Comparison of ENCODE assay signal across 13 mouse cellular contexts in genomic region chr5:38097501-38098093, GRCm38 (mm10). TPM values are rescaled to one million over a fixed set of nuclear protein-coding genes. Genes with fewer than 3 reads are reported as not detected.
DNase-seq lines count a peak whose midpoint lies in the region; ATAC-seq and TF ChIP-seq lines count a peak whose summit lies in the region.
"Had no signal": no experiment of that assay in that cellular context is flagged by ENCODE, and none has a peak within 500 bp of the region (broad histone marks: within the 10 kb centered on the region; RNA-seq: fewer than 3 reads in every experiment).

No protein-coding gene starts in this region.

- no peaks in the 10 kb centered on the region for H3K9me3 ChIP-seq in forebrain, postnatal 0 days (ENCODE audit: low read length)
- no peaks in the 10 kb centered on the region for H3K9me3 ChIP-seq in forebrain, embryonic 10.5 days
- H3K9me3 ChIP-seq in liver, postnatal 0 days (ENCODE audit: low read length) = no peaks in the 10 kb centered on the region
- H3K9me3 ChIP-seq: G1E; heart, embryonic 13.5 days; liver, embryonic 13.5 days had no signal

- peak; percentile 62 for TF ChIP-seq CTCF in forebrain, postnatal 0 days (IDR thresholded peaks at IDR 0.05; ENCODE audit: low read depth)
- TF ChIP-seq CTCF in liver, postnatal 0 days (IDR thresholded peaks at IDR 0.05; ENCODE audit: low read depth) = peak; percentile 27

- WGBS in forebrain, postnatal 0 days = 62% methylated on average over 4 of the region's 4 CpGs
- 68% methylated on average over 4 of the region's 4 CpGs for WGBS in forebrain, embryonic 10.5 days
- 77% methylated on average over 4 of the region's 4 CpGs for WGBS in liver, postnatal 0 days (ENCODE audit: insufficient replicate concordance)

- no peak overlapping the region for H3K4me2 ChIP-seq in forebrain, postnatal 0 days (ENCODE audit: low read depth)
- no peak overlapping the region for H3K4me2 ChIP-seq in liver, postnatal 0 days (ENCODE audit: low read depth, low read length)
- H3K4me2 ChIP-seq: heart, embryonic 13.5 days; liver, embryonic 13.5 days had no signal

- H3K9ac ChIP-seq in forebrain, postnatal 0 days = no peak overlapping the region
- H3K9ac ChIP-seq in liver, postnatal 0 days (replicated peaks) = no peak overlapping the region
- H3K9ac ChIP-seq: heart, embryonic 13.5 days; liver, embryonic 13.5 days had no signal

- no peaks in the 10 kb centered on the region for H3K27me3 ChIP-seq in forebrain, postnatal 0 days (ENCODE audit: insufficient read depth, low read length)
- no peaks in the 10 kb centered on the region for H3K27me3 ChIP-seq in forebrain, embryonic 10.5 days (ENCODE audit: poor library complexity, severe bottlenecking)
- H3K27me3 ChIP-seq in liver, postnatal 0 days (ENCODE audit: insufficient read depth, low read length) = no peaks in the 10 kb centered on the region
- H3K27me3 ChIP-seq: heart, embryonic 13.5 days; liver, embryonic 13.5 days had no signal

- no peaks in the 10 kb centered on the region for H3K4me1 ChIP-seq in forebrain, postnatal 0 days (ENCODE audit: insufficient read depth)
- 0 out of 2 replicates have a peak, but pooled peaks cover under 1% of the 10 kb centered on the region for H3K4me1 ChIP-seq in forebrain, embryonic 10.5 days
- H3K4me1 ChIP-seq in liver, postnatal 0 days (ENCODE audit: insufficient read depth) = no peaks in the 10 kb centered on the region
- H3K4me1 ChIP-seq: heart, embryonic 13.5 days; liver, embryonic 13.5 days had no signal

- no peak for TF ChIP-seq EP300 in liver, postnatal 0 days (IDR thresholded peaks at IDR 0.05; ENCODE audit: low read depth)

- DNase-seq in forebrain, postnatal 0 days = peak; percentile 47
- no peak for DNase-seq in forebrain, embryonic 10.5 days (ENCODE audit: extremely low spot score, low spot score)
- DNase-seq in liver, postnatal 0 days = no peak
- no peak for DNase-seq in liver
- DNase-seq in MN1 (ENCODE audit: low spot score) = peak; percentile 39
- peak; percentile 7 for DNase-seq in induced T-regulatory cell, adult 2 months (ENCODE audit: low read depth)
- DNase-seq in urinary bladder, postnatal 36 days (ENCODE audit: low spot score in 2 of 2) = no peak
- DNase-seq in adrenal gland, adult 2 months = no peak
- DNase-seq: liver, embryonic 13.5 days; spleen, adult 18-20 months; thymus, postnatal 14 days had no signal

- no peaks in the 10 kb centered on the region for H3K36me3 ChIP-seq in forebrain, postnatal 0 days (ENCODE audit: insufficient read depth)
- H3K36me3 ChIP-seq in forebrain, embryonic 10.5 days (replicated peaks) = no peaks in the 10 kb centered on the region; the same call in 1 of the 2 replicates
- H3K36me3 ChIP-seq in liver, postnatal 0 days (replicated peaks; ENCODE audit: insufficient read depth, low read length) = no peaks in the 10 kb centered on the region
- H3K36me3 ChIP-seq: heart, embryonic 13.5 days; liver, embryonic 13.5 days had no signal

- H3K27ac ChIP-seq in forebrain, postnatal 0 days (ENCODE audit: low read depth, low read length) = no peak overlapping the region
- no peak overlapping the region for H3K27ac ChIP-seq in forebrain, embryonic 10.5 days
- H3K27ac ChIP-seq in liver, postnatal 0 days (ENCODE audit: low read depth) = no peak overlapping the region
- H3K27ac ChIP-seq: heart, embryonic 13.5 days; liver, embryonic 13.5 days had no signal

- ATAC-seq in forebrain, postnatal 0 days = peak; percentile 47; the same call in 1 of the 2 replicates
- ATAC-seq in liver, postnatal 0 days = no peak

- no peak overlapping the region for H3K4me3 ChIP-seq in forebrain, postnatal 0 days (ENCODE audit: low read depth, low read length)
- no peak overlapping the region for H3K4me3 ChIP-seq in forebrain, embryonic 10.5 days
- no peak overlapping the region for H3K4me3 ChIP-seq in liver, postnatal 0 days (ENCODE audit: low read depth, low read length)
- H3K4me3 ChIP-seq: heart, embryonic 13.5 days; liver, embryonic 13.5 days had no signal

RNA-seq across cellular contexts. Expression of gene Stx18, which starts 59.1 kb away (rescaled TPM):
- 23.9 and 26.5 TPM in 2 replicates for total RNA-seq in forebrain, postnatal 0 days (2014; rRNA removed)
- polyA plus RNA-seq in forebrain, postnatal 0 days (2015; fragmentation: Nextera tagmentation; extraction: Ambion mirVana) = 28.3 and 30.3 TPM in 2 replicates
- 52.0 and 54.4 TPM in 2 replicates for polyA plus RNA-seq in forebrain, embryonic 10.5 days (2016; fragmentation: Nextera tagmentation; extraction: Ambion mirVana)
- 13.4 and 15.2 TPM in 2 replicates for polyA plus RNA-seq in liver, postnatal 0 days (2015; fragmentation: Nextera tagmentation; extraction: Ambion mirVana)
- 10 to 100 TPM; 31.9 to 37.1 TPM for total RNA-seq in adrenal gland, adult 2 months (2021)
- 12.9 and 14.6 TPM in 2 replicates for polyA plus RNA-seq in adrenal gland, adult 2 months (2012; rRNA removed)

Comparison
In these comparisons a context has a peak if more than half of its experiments do, and no peak if none do; other contexts are left out.
1. DNase-seq: peak in forebrain, postnatal 0 days (single experiment), MN1 (single experiment) and induced T-regulatory cell, adult 2 months (single experiment); none in forebrain, embryonic 10.5 days (single experiment), liver, postnatal 0 days (single experiment), liver (single experiment), urinary bladder, postnatal 36 days (0 of 2) and adrenal gland, adult 2 months (single experiment).